Mouse (Mus musculus): ENCODE measurements around the gene Cpz. TPM values are rescaled to one million over a fixed set of nuclear protein-coding genes. Genes with fewer than 3 reads are reported as not detected.

Cpz gene
- polyA plus RNA-seq, 1 experiment, result 1.4 TPM

- Histone ChIP-seq H3K27me3 (ENCODE audit: control insufficient read depth, insufficient read depth, low read length) (no peaks in the 10 kb centered on the region), H3K27ac (ENCODE audit: insufficient read depth, low read depth, low read length) (no peak overlapping the region), H3K36me3 (ENCODE audit: control insufficient read depth, insufficient read depth, low read length) (no peaks in the 10 kb centered on the region), H3K4me1 (ENCODE audit: control insufficient read depth, insufficient read depth, insufficient read length, low read length) (no peaks in the 10 kb centered on the region), H3K4me3 (ENCODE audit: low read depth, low read length) (no peak overlapping the region)
- TF ChIP-seq POLR2A (IDR thresholded peaks at IDR 0.05; ENCODE audit: low read depth, low read length) (no peak), CTCF (IDR thresholded peaks at IDR 0.05; ENCODE audit: extremely low read depth, insufficient read length, insufficient replicate concordance, low read depth, low read length) (no peak)
- 34% methylated on average over 21 of the region's 21 CpGs for WGBS
Observed at GRCm38 (mm10) chr5:35465966-35466635, 59.4 kb downstream of the Cpz start.

- no peak overlapping the region for H3K27ac ChIP-seq (ENCODE audit: insufficient read depth, low read depth, low read length)
- TF ChIP-seq POLR2A (IDR thresholded peaks at IDR 0.05; ENCODE audit: low read depth, low read length) (no peak), CTCF (IDR thresholded peaks at IDR 0.05; ENCODE audit: extremely low read depth, insufficient read length, insufficient replicate concordance, low read depth, low read length) (no peak)
Observed at GRCm38 (mm10) chr5:35462081-35462480, 63.4 kb downstream of the Cpz start.

DNA sequence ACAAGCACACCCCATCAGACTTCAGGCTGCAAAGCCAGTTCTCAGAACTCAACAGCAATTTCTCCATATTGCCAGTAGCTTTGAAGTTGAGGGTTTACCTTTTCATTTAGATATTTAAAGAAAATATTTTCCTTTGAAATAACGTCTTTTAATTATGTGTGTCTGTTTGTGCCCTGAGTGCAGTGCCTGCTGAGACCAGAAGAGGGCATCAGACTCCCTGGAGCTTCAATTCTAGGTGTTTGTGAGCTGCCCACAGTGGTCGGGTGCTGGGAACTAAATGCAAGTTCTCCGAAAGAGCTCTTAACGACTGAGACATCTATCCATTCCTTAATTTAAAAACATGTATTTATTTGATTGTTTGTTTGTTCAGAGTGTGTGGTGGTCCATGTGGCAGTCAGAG, 65.7 kb downstream of the Cpz start:
- TF ChIP-seq POLR2A (IDR thresholded peaks at IDR 0.05; ENCODE audit: low read depth, low read length) (no peak), CTCF (IDR thresholded peaks at IDR 0.05; ENCODE audit: extremely low read depth, insufficient read length, insufficient replicate concordance, low read depth, low read length) (peak; percentile 27; the same call in 1 of the 2 replicates)
- Histone ChIP-seq H3K4me3 (ENCODE audit: low read depth, low read length) (no peak overlapping the region), H3K27me3 (ENCODE audit: control insufficient read depth, insufficient read depth, low read length) (no peaks in the 10 kb centered on the region), H3K4me1 (ENCODE audit: control insufficient read depth, insufficient read depth, insufficient read length, low read length) (no peaks in the 10 kb centered on the region), H3K27ac (ENCODE audit: insufficient read depth, low read depth, low read length) (no peak overlapping the region), H3K36me3 (ENCODE audit: control insufficient read depth, insufficient read depth, low read length) (no peaks in the 10 kb centered on the region)
- WGBS, result 72% methylated on average over 4 of the region's 4 CpGs

More at GRCm38 (mm10) chr5:35462081-35462480, 63.4 kb downstream of the Cpz start:
- H3K4me3 ChIP-seq (ENCODE audit: low read depth, low read length), result no peak overlapping the region
- H3K4me1 ChIP-seq (ENCODE audit: control insufficient read depth, insufficient read depth, insufficient read length, low read length), result no peaks in the 10 kb centered on the region
- H3K27me3 ChIP-seq (ENCODE audit: control insufficient read depth, insufficient read depth, low read length), result no peaks in the 10 kb centered on the region
- H3K36me3 ChIP-seq (ENCODE audit: control insufficient read depth, insufficient read depth, low read length), result no peaks in the 10 kb centered on the region
- 54% methylated on average over 8 of the region's 8 CpGs for WGBS

DNA sequence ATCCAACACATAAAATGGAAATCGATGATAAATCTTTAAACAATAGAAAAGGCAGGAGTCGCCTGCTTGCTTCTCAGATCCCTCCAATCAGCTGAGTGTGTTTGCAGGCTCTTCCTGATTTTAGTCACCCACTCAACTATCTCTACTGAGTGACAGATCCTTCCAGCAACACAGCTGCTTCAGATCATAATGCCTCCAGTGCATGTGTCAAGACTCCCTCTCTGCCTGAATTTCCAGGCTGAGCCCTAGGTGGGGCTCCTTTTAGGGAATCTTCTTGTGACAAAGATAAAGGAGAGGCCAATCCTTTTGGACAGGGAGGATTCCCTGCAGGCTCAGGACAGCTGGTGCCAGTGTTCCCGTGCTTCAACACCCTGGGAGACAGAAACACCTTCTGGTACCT, 67.2 kb downstream of the Cpz start:
- H3K4me1 ChIP-seq (ENCODE audit: control insufficient read depth, insufficient read depth, insufficient read length, low read length), result no peaks in the 10 kb centered on the region
- H3K27ac ChIP-seq (ENCODE audit: insufficient read depth, low read depth, low read length), result no peak overlapping the region
- no peaks in the 10 kb centered on the region for H3K27me3 ChIP-seq (ENCODE audit: control insufficient read depth, insufficient read depth, low read length)
- H3K36me3 ChIP-seq (ENCODE audit: control insufficient read depth, insufficient read depth, low read length), result no peaks in the 10 kb centered on the region
- TF ChIP-seq CTCF (IDR thresholded peaks at IDR 0.05; ENCODE audit: extremely low read depth, insufficient read length, insufficient replicate concordance, low read depth, low read length), result no peak
- no peak for TF ChIP-seq POLR2A (IDR thresholded peaks at IDR 0.05; ENCODE audit: low read depth, low read length)
- WGBS, result 56% methylated on average over 3 of the region's 3 CpGs
- H3K4me3 ChIP-seq (ENCODE audit: low read depth, low read length), result no peak overlapping the region

DNA sequence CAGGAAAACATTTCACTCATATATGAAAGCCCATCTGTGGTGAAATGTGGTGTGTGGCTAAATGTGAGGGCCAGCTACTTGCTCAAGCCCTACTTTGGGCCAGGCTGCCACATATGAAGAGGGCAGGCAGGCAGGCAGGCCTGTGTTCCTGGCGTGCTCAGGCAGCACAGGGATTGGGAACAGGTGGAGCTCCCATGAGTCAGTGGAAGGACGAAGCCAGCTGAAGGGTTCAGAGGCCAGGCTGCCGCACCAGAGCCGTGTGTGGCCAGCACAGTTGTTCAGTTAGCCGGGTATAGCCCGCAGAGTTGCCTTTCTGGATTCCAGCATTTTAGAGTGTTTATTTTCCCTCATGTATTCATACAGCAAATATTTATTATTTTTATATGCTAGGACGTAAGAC, 68.1 kb downstream of the Cpz start:
- 72% methylated on average over 7 of the region's 7 CpGs for WGBS
- H3K36me3 ChIP-seq (ENCODE audit: control insufficient read depth, insufficient read depth, low read length), result no peaks in the 10 kb centered on the region
- H3K4me1 ChIP-seq (ENCODE audit: control insufficient read depth, insufficient read depth, insufficient read length, low read length), result no peaks in the 10 kb centered on the region
- H3K4me3 ChIP-seq (ENCODE audit: low read depth, low read length), result no peak overlapping the region
- no peak overlapping the region for H3K27ac ChIP-seq (ENCODE audit: insufficient read depth, low read depth, low read length)
- H3K27me3 ChIP-seq (ENCODE audit: control insufficient read depth, insufficient read depth, low read length), result no peaks in the 10 kb centered on the region
- TF ChIP-seq CTCF (IDR thresholded peaks at IDR 0.05; ENCODE audit: extremely low read depth, insufficient read length, insufficient replicate concordance, low read depth, low read length) (no peak), POLR2A (IDR thresholded peaks at IDR 0.05; ENCODE audit: low read depth, low read length) (no peak)

DNA sequence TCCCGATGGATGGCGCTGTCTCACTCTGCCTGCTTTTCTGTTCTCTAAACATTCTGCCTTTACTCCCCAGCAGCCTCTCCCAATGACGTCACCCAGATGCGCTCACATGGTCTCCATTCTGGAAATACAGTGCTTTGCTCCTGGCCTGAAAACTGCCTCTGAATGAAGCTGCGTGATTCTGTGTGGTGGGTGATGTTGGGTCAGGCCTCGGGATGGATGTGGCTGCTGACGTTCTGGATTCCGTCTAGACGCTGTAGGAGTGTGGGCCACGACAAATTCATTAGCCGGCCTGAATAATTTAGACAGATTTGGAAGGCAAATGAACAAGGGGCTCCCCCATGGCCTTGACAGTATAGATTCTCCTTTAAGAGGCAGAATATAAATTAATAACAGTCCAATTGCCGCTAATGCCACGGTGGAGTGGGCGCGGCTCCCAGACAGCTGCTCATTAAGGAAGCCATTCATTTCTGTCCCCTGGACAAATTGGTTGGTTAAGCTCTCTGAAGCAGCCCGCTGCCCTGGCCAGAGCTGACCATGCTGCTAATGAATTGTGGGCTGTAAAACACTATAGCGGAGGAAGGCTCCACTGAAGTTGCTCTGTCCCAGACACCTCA, 71.2 kb downstream of the Cpz start:
- WGBS, result 45% methylated on average over 17 of the region's 17 CpGs
- Histone ChIP-seq H3K36me3 (ENCODE audit: control insufficient read depth, insufficient read depth, low read length) (no peaks in the 10 kb centered on the region), H3K27me3 (ENCODE audit: control insufficient read depth, insufficient read depth, low read length) (no peaks in the 10 kb centered on the region), H3K27ac (ENCODE audit: insufficient read depth, low read depth, low read length) (no peak overlapping the region), H3K4me1 (ENCODE audit: control insufficient read depth, insufficient read depth, insufficient read length, low read length) (no peaks in the 10 kb centered on the region), H3K4me3 (ENCODE audit: low read depth, low read length) (no peak overlapping the region)
- no peak for TF ChIP-seq POLR2A (IDR thresholded peaks at IDR 0.05; ENCODE audit: low read depth, low read length)
- TF ChIP-seq CTCF (IDR thresholded peaks at IDR 0.05; ENCODE audit: extremely low read depth, insufficient read length, insufficient replicate concordance, low read depth, low read length), result no peak

Other genes with a start within 250 kb of the Cpz start
- gene Adra2c, start 247.4 kb downstream of the Cpz start, polyA plus RNA-seq (2012; rRNA removed), result 0.51 and 1.7 TPM in 2 replicates
- not detected in 2 replicates for gene Hmx1, start 136.6 kb downstream of the Cpz start, polyA plus RNA-seq (2012; rRNA removed)
- gene Trmt44, start 49.4 kb upstream of the Cpz start, polyA plus RNA-seq (2012; rRNA removed), result 2.7 and 3.3 TPM in 2 replicates
- 24.7 and 36.0 TPM in 2 replicates for gene Acox3, start 57.3 kb upstream of the Cpz start, polyA plus RNA-seq (2012; rRNA removed)
- 63.6 and 72.1 TPM in 2 replicates for gene Htra3, start 154.1 kb upstream of the Cpz start, polyA plus RNA-seq (2012; rRNA removed)
- 5.5 and 7.7 TPM in 2 replicates for gene Sh3tc1, start 214.3 kb upstream of the Cpz start, polyA plus RNA-seq (2012; rRNA removed)
- 6.8 and 9.1 TPM in 2 replicates for gene Ablim2, start 232.2 kb upstream of the Cpz start, polyA plus RNA-seq (2012; rRNA removed)

Data from small intestine, adult 2 months (tissue).